Mouse (Mus musculus): ENCODE measurements at regions not wholly inside any gene's neighbourhood (a gene's known extent, or its start where the extent isn't known, plus 50 kb on each side); places are given as distances from the start of the nearest gene placed in this dataset.

DNA sequence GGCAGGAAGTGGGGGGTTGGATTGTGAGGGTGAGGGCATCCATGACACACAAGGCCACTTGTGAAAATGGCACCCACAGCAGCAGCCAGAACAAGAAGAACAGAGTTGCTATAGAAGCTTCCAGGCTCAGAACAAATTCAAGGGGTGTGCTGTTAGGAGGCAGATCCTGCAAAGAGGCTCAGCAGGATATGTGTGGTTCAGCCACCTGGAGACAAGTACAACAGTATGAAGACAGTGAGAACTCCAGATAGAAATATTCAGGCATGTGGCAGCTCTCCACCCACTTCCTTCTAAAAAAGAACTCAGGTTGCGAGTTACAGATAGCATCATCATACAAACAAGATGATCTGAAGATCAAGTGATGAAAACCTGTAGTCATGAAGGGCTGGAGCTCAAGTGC is 544.9 kb upstream of the Tnp1 start:
- Histone ChIP-seq H3K4me2 (no peak overlapping the region), H3K4me1 (replicated peaks) (no peaks in the 10 kb centered on the region), H3K36me3 (no peaks in the 10 kb centered on the region), H3K9ac (no peak overlapping the region), H3K27me3 (no peaks in the 10 kb centered on the region), H3K27ac (no peak overlapping the region), H3K9me3 (no peaks in the 10 kb centered on the region), H3K4me3 (no peak overlapping the region)
- ATAC-seq (ENCODE audit: low FRiP score): no peak
- WGBS: 100% methylated on average over 1 of the region's 1 CpGs

DNA sequence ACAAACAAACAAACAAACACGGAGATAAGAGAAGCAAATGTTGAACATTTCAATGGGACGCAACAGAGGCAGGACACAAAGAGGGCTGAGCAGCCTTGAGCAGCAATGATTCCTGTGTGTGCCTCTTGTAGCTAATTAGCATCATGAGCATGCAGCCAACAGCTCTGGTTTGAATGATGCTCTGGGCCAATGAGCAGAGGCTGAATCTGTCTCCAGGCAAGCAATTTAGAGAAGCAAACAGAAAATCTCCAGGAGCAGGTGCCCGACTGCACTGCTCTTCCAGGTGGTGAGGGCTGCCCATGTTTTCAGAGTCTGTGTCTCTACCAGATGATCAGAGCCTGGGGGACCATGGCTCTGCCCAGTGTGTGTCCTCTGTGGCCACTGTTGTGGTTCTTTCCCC is 532.2 kb upstream of the Tnp1 start:
- peak; percentile 76; the same call in 1 of the 2 replicates for ATAC-seq (ENCODE audit: low FRiP score)
- Histone ChIP-seq H3K4me2 (no peak overlapping the region), H3K9ac (no peak overlapping the region), H3K27me3 (no peaks in the 10 kb centered on the region), H3K9me3 (no peaks in the 10 kb centered on the region), H3K36me3 (no peaks in the 10 kb centered on the region), H3K4me1 (replicated peaks) (peaks cover 8% of the 10 kb centered on the region; the same call in 1 of the 2 replicates), H3K27ac (peak overlapping the region; percentile 36), H3K4me3 (no peak overlapping the region)
- WGBS: 68% methylated on average over 3 of the region's 3 CpGs

DNA sequence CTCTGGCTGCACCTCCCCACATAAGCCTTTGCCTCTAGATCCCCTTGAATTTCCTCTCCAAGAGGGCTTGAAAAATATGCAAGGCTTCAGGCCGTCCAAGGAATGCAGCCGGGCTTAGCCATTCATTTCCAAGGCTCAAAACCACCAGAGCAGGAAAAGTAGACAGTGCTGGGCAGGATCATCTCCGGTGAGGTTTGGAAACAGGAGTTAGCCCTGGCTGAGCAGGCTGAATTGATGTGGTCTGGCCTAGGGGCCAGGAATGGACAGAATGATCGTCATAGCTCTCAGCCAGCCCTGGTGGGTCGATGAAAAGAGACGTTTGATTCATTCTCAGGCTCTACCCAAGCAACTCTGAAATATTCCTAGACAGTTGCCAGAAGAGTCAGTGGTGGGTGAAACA is 529.7 kb upstream of the Tnp1 start:
- no peak overlapping the region for H3K27ac ChIP-seq
- ATAC-seq (ENCODE audit: low FRiP score): no peak
- H3K36me3 ChIP-seq: no peaks in the 10 kb centered on the region
- no peak overlapping the region for H3K4me3 ChIP-seq
- 68% methylated on average over 6 of the region's 6 CpGs for WGBS
- no peak overlapping the region for H3K4me2 ChIP-seq
- no peaks in the 10 kb centered on the region for H3K9me3 ChIP-seq
- H3K4me1 ChIP-seq (replicated peaks): peaks cover 8% of the 10 kb centered on the region; the same call in 1 of the 2 replicates
- no peaks in the 10 kb centered on the region for H3K27me3 ChIP-seq
- H3K9ac ChIP-seq: no peak overlapping the region

- no peak overlapping the region for H3K4me2 ChIP-seq
Observed at GRCm38 (mm10) chr1:73541371-73541770, 525.7 kb upstream of the Tnp1 start.

DNA sequence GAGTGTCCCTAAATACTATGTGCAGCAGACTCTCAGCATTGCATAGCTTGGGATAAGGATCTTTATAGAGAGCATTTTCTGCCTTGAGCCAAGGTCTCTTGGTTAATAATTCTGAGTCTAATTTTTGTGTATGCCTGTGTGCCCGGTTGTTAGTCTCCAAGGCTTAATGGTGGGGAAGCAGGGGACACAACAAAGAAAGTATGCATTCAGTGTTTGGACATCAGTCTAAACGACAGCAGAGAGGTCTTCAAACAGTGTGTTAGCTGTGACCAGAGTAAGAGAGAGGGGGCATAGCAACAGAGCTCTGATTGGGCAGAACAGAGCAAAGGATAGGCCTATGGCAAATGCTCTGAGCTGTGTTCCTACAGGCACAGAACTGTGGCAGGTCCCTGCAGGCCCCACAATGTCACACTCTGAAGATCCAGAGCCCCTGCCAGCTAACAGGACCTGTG is 522.7 kb upstream of the Tnp1 start:
- no peaks in the 10 kb centered on the region for H3K27me3 ChIP-seq
- H3K4me3 ChIP-seq: no peak overlapping the region
- H3K4me2 ChIP-seq: no peak overlapping the region
- H3K4me1 ChIP-seq (replicated peaks): peaks cover 7% of the 10 kb centered on the region; the same call in 1 of the 2 replicates
- no peaks in the 10 kb centered on the region for H3K36me3 ChIP-seq
- no peaks in the 10 kb centered on the region for H3K9me3 ChIP-seq
- ATAC-seq (ENCODE audit: low FRiP score): peak; percentile 90
- peak overlapping the region; percentile 62 for H3K27ac ChIP-seq
- H3K9ac ChIP-seq: no peak overlapping the region
- WGBS: 27% methylated on average over 2 of the region's 2 CpGs

More at GRCm38 (mm10) chr1:73541371-73541770, 525.7 kb upstream of the Tnp1 start:
- no peak for ATAC-seq (ENCODE audit: low FRiP score)
- Histone ChIP-seq H3K9ac (no peak overlapping the region), H3K27ac (no peak overlapping the region), H3K4me3 (no peak overlapping the region), H3K27me3 (no peaks in the 10 kb centered on the region), H3K36me3 (no peaks in the 10 kb centered on the region), H3K4me1 (replicated peaks) (peaks cover 7% of the 10 kb centered on the region; the same call in 1 of the 2 replicates), H3K9me3 (no peaks in the 10 kb centered on the region)
- WGBS: 42% methylated on average over 5 of the region's 5 CpGs

- no peak overlapping the region for H3K9ac ChIP-seq
- no peak overlapping the region for H3K27ac ChIP-seq
- no peaks in the 10 kb centered on the region for H3K36me3 ChIP-seq
- H3K4me2 ChIP-seq: no peak overlapping the region
- H3K4me3 ChIP-seq: no peak overlapping the region
- no peak for ATAC-seq (ENCODE audit: low FRiP score)
- no peaks in the 10 kb centered on the region for H3K27me3 ChIP-seq
- no peaks in the 10 kb centered on the region for H3K9me3 ChIP-seq
- 86% methylated on average over 4 of the region's 4 CpGs for WGBS
- peaks cover 7% of the 10 kb centered on the region; the same call in 1 of the 2 replicates for H3K4me1 ChIP-seq (replicated peaks)
Observed at GRCm38 (mm10) chr1:73535726-73536265, 520.1 kb upstream of the Tnp1 start.

- no peak overlapping the region for H3K4me2 ChIP-seq
- H3K27ac ChIP-seq: no peak overlapping the region
- 88% methylated on average over 3 of the region's 3 CpGs for WGBS
- H3K9ac ChIP-seq: no peak overlapping the region
- no peak overlapping the region for H3K4me3 ChIP-seq
- no peaks in the 10 kb centered on the region for H3K9me3 ChIP-seq
- no peak for ATAC-seq (ENCODE audit: low FRiP score)
- peaks cover 8% of the 10 kb centered on the region for H3K4me1 ChIP-seq (replicated peaks)
- no peaks in the 10 kb centered on the region for H3K27me3 ChIP-seq
- no peaks in the 10 kb centered on the region for H3K36me3 ChIP-seq
Observed at GRCm38 (mm10) chr1:73533526-73533925, 517.8 kb upstream of the Tnp1 start.

GRCm38 (mm10) chr1:73532316-73532715 is 516.6 kb upstream of the Tnp1 start:
- Histone ChIP-seq H3K9me3 (no peaks in the 10 kb centered on the region), H3K4me1 (replicated peaks) (peaks cover 5% of the 10 kb centered on the region; the same call in 1 of the 2 replicates), H3K4me3 (no peak overlapping the region), H3K27ac (no peak overlapping the region), H3K4me2 (no peak overlapping the region), H3K27me3 (no peaks in the 10 kb centered on the region), H3K9ac (no peak overlapping the region), H3K36me3 (no peaks in the 10 kb centered on the region)
- no peak for ATAC-seq (ENCODE audit: low FRiP score)
- WGBS: 82% methylated on average over 4 of the region's 4 CpGs

GRCm38 (mm10) chr1:73531831-73532230 is 516.1 kb upstream of the Tnp1 start:
- Histone ChIP-seq H3K4me1 (replicated peaks) (peaks cover 5% of the 10 kb centered on the region; the same call in 1 of the 2 replicates), H3K9me3 (no peaks in the 10 kb centered on the region), H3K9ac (no peak overlapping the region), H3K27me3 (no peaks in the 10 kb centered on the region), H3K4me3 (no peak overlapping the region), H3K4me2 (no peak overlapping the region), H3K27ac (no peak overlapping the region), H3K36me3 (no peaks in the 10 kb centered on the region)
- 88% methylated on average over 3 of the region's 3 CpGs for WGBS
- ATAC-seq (ENCODE audit: low FRiP score): no peak

GRCm38 (mm10) chr1:73530326-73530725 is 514.6 kb upstream of the Tnp1 start:
- WGBS: 28% methylated on average over 2 of the region's 2 CpGs
- Histone ChIP-seq H3K4me3 (no peak overlapping the region), H3K27me3 (no peaks in the 10 kb centered on the region), H3K4me2 (no peak overlapping the region), H3K4me1 (replicated peaks) (peaks cover 5% of the 10 kb centered on the region; the same call in 1 of the 2 replicates), H3K27ac (no peak overlapping the region), H3K9ac (no peak overlapping the region), H3K9me3 (no peaks in the 10 kb centered on the region), H3K36me3 (no peaks in the 10 kb centered on the region)
- no peak for ATAC-seq (ENCODE audit: low FRiP score)

- Histone ChIP-seq H3K36me3 (no peaks in the 10 kb centered on the region), H3K27me3 (no peaks in the 10 kb centered on the region), H3K4me2 (no peak overlapping the region), H3K9me3 (no peaks in the 10 kb centered on the region), H3K4me3 (no peak overlapping the region), H3K27ac (no peak overlapping the region), H3K9ac (no peak overlapping the region), H3K4me1 (replicated peaks) (peaks cover 5% of the 10 kb centered on the region; the same call in 1 of the 2 replicates)
- no peak for ATAC-seq (ENCODE audit: low FRiP score)
- WGBS: 97% methylated on average over 1 of the region's 1 CpGs
Observed at GRCm38 (mm10) chr1:73528623-73529022, 512.9 kb upstream of the Tnp1 start.

- H3K36me3 ChIP-seq: no peaks in the 10 kb centered on the region
Observed at GRCm38 (mm10) chr1:73516441-73516840, 500.7 kb upstream of the Tnp1 start.

DNA sequence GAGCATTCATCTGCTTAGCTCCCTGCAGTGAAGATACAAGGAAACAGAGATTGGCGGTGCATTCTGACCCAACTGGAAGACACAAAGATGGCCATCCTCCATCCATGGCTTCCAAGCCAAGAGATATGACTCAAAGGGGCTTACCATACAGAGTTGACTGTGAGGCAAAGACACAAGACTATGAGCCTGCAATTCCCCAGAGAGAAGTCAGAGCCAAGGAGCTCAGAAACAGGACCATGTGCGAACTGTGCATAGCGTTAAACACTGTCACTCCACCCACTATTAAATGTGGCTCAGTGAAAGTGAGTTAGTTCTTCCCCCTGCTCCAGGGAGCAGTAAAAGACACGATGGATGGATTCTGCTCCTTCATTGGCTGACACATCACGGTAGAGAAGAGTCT is 500.1 kb upstream of the Tnp1 start:
- Histone ChIP-seq H3K4me2 (no peak overlapping the region), H3K4me3 (no peak overlapping the region), H3K9ac (no peak overlapping the region), H3K27ac (no peak overlapping the region), H3K9me3 (no peaks in the 10 kb centered on the region), H3K4me1 (replicated peaks) (0 out of 2 replicates have a peak, but pooled peaks cover 3% of the 10 kb centered on the region), H3K36me3 (no peaks in the 10 kb centered on the region), H3K27me3 (no peaks in the 10 kb centered on the region)
- no peak for ATAC-seq (ENCODE audit: low FRiP score)
- WGBS: 94% methylated on average over 5 of the region's 5 CpGs

More at GRCm38 (mm10) chr1:73516441-73516840, 500.7 kb upstream of the Tnp1 start:
- Histone ChIP-seq H3K4me1 (replicated peaks) (0 out of 2 replicates have a peak, but pooled peaks cover 3% of the 10 kb centered on the region), H3K4me2 (no peak overlapping the region), H3K27ac (no peak overlapping the region), H3K27me3 (no peaks in the 10 kb centered on the region), H3K9me3 (no peaks in the 10 kb centered on the region), H3K9ac (no peak overlapping the region), H3K4me3 (no peak overlapping the region)
- no peak for ATAC-seq (ENCODE audit: low FRiP score)
- WGBS: 88% methylated on average over 8 of the region's 8 CpGs

Data from hindbrain, embryonic 13.5 days (tissue).